Mouse (Mus musculus) Patski (cell line): ENCODE results near the gene Gm2663. TPM values are rescaled to one million over a fixed set of nuclear protein-coding genes. Genes with fewer than 3 reads are reported as not detected.
"Not testable (repeated sequence)": the region's sequence is repeated elsewhere in the genome, so short reads cannot be mapped to it uniquely, and the experiment has no call there.

Experiments
- ATAC-seq: fragments of 100-300 bp; one replicate; pipeline ENCODE4 v1.8.0; 2021
- CTCF ChIA-PET: fragments of 350-600 bp; sonication (Branson Sonifier 250); formaldehyde crosslinking; loops from one replicate; lab custom pipeline; 2022; ENCODE audit warnings: inconsistent platforms; lab: Charles Lee
- POLR2A ChIA-PET: fragments of 350-600 bp; sonication (Branson Sonifier 250); formaldehyde crosslinking; loops from one replicate; lab custom pipeline; 2022; ENCODE audit warnings: antibody characterized with exemption, inconsistent platforms; lab: Charles Lee
- DNase-seq: peaks from one replicate; pipeline ENCODE4 v3.0.0-alpha.2; 2011; ENCODE audit warnings: low read depth, low spot score
- H3K27me3 ChIP-seq: fragments of 371-371 bp; one replicate; pipeline ENCODE4 v1.5.1; 2021
- CTCF ChIP-seq: fragments of 100-300 bp; IDR thresholded peaks from one replicate; pipeline ENCODE4 v1.5.1; 2021
- in situ Hi-C: fragments of 300-500 bp; cut with MboI; formaldehyde crosslinking; loops from 3 replicates; pipeline ENCODE4 v1.11.1; 2018; ENCODE audit warnings: low pct_unique_long_range_greater_than_20kb, mixed read lengths
- polyA plus RNA-seq: library from polyadenylated mRNA; unstranded; gene quantifications from one replicate; pipeline ENCODE4 v1.2.3, GENCODE M21; 2021

Gm2663 gene
- polyA plus RNA-seq = not detected

DNA sequence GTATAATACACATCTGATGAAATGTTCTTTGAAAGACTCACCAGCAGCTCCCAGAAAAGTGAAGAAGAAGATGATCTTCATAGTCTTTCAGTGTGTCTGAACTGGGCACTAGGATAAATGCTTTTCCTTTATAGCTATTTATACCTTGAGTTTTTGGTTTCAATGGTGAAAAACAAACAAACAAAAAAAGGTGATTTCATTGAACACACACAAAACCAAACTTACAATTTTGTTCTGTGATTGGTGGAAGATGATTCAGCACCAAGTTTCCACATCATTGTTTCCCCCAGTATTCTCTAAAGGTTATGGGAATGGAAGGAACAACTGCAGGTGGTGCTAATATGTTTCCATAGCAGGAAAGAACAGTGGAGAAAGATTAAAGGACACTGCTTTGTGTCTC, at the start of gene Gm2663:
Gene Gm2663 (minus strand): TSS at position 101 of the 400 bp plus-strand sequence.
- ATAC-seq, in situ Hi-C loops, CTCF ChIA-PET, DNase-seq, POLR2A ChIA-PET: not testable (repeated sequence)
- H3K27me3 ChIP-seq = peaks cover 16% of the 10 kb centered on the region

- H3K27me3 ChIP-seq = peaks cover 5% of the 10 kb centered on the region
- TF ChIP-seq CTCF = no peak
- ChIA-PET POLR2A (no interaction called here), CTCF (interaction anchor here (1.3 kb wide), 1 partner anchor 33 kb away, joined by 4 read pairs; no protein-coding TSS in a partner anchor)
- in situ Hi-C loops = no loop called here
- no peak for DNase-seq
- ATAC-seq = no peak
Measured at GRCm38 (mm10) chr6:41048602-41049001, 49.3 kb upstream of the Gm2663 start.

GRCm38 (mm10) chr6:41047961-41048360, 48.7 kb upstream of the Gm2663 start:
- CTCF ChIA-PET = interaction anchor here (1.3 kb wide), 1 partner anchor 33 kb away, joined by 4 read pairs; no protein-coding TSS in a partner anchor
- ATAC-seq (peak; percentile 54), DNase-seq (no peak)
- peak; percentile 17 for TF ChIP-seq CTCF
- in situ Hi-C loops = no loop called here
- POLR2A ChIA-PET = no interaction called here
- peaks cover 5% of the 10 kb centered on the region for H3K27me3 ChIP-seq

DNA sequence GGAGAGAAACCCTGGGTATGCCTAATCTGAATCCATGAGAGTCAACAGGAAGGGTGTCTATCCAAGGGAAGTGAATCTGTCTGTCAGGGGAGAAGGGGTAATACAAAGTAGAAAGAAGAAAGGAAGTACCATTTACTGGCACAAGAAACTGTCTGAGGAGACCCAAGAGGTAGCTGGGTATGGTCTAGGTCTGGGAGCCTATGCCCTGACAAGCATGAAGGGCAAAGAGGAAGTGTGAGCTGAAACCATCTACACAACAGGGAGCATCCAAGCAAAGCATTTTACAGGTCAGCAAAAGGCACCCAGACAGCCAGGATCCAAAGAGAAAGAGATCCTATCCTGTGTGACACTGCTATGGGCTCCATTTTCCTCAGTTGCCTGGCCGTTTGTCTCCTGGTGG, 47.9 kb upstream of the Gm2663 start:
- no peak for DNase-seq
- ATAC-seq = no peak
- ChIA-PET POLR2A (no interaction called here), CTCF (interaction anchor here (1.3 kb wide), 1 partner anchor 32 kb away, joined by 4 read pairs; no protein-coding TSS in a partner anchor)
- TF ChIP-seq CTCF = no peak
- peaks cover 5% of the 10 kb centered on the region for H3K27me3 ChIP-seq
- in situ Hi-C loops = no loop called here

- CTCF ChIA-PET = no interaction called here
- peak; percentile 72 for TF ChIP-seq CTCF
- ATAC-seq (no peak), DNase-seq (no peak)
- POLR2A ChIA-PET = no interaction called here
- in situ Hi-C loops = no loop called here
- H3K27me3 ChIP-seq = peaks cover 5% of the 10 kb centered on the region
Measured at GRCm38 (mm10) chr6:41046553-41046952, 47.3 kb upstream of the Gm2663 start.

- ATAC-seq = no peak
- TF ChIP-seq CTCF = no peak
- POLR2A ChIA-PET = no interaction called here
- peaks cover 5% of the 10 kb centered on the region for H3K27me3 ChIP-seq
- CTCF ChIA-PET = no interaction called here
- DNase-seq = no peak
- in situ Hi-C loops = no loop called here
Measured at GRCm38 (mm10) chr6:41044753-41045152, 45.5 kb upstream of the Gm2663 start.

- POLR2A ChIA-PET = no interaction called here
- no peak for ATAC-seq
Measured at GRCm38 (mm10) chr6:41044314-41044713, 45.0 kb upstream of the Gm2663 start.

GRCm38 (mm10) chr6:41035409-41035808, 36.1 kb upstream of the Gm2663 start, which contains the start of gene 2210010C04Rik:
2210010C04Rik (minus strand) TSS chr6:41035509.
- no peak for TF ChIP-seq CTCF
- H3K27me3 ChIP-seq = no peaks in the 10 kb centered on the region
- no peak for DNase-seq
- in situ Hi-C loops = no loop called here
- no peak for ATAC-seq
- ChIA-PET CTCF (interaction anchor here (1.3 to 1.4 kb wide), 2 partner anchors 9 to 21 kb away, joined by 3 read pairs; no protein-coding TSS in a partner anchor), POLR2A (no interaction called here)

More at GRCm38 (mm10) chr6:41044314-41044713, 45.0 kb upstream of the Gm2663 start:
- CTCF ChIA-PET = interaction anchor here (1.4 to 1.8 kb wide), 2 partner anchors 13 to 17 kb away, joined by 3 to 4 read pairs; no protein-coding TSS in a partner anchor
- no peak for DNase-seq
- in situ Hi-C loops = no loop called here
- peaks cover 5% of the 10 kb centered on the region for H3K27me3 ChIP-seq
- TF ChIP-seq CTCF = no peak

DNA sequence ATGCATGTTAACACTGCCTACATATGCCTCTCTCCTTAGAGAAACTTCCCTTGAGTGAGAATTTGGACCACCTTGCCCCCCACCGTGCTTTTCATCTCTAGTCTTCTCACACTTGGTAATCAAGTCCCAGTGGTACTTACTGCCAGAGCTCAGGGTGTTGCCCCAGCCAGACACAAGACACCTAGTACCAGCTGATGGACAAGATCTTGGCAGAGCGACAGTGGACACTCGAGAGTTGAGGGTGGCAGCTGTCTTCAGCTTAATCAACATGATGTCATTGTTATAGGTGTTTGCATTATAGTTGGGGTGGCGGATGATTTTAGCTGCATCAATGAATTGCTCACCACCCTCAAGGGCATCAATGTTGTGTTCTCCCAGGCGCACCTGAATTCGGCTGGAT, 33.5 kb upstream of the Gm2663 start:
- in situ Hi-C loops = no loop called here
- CTCF ChIA-PET = no interaction called here
- no peaks in the 10 kb centered on the region for H3K27me3 ChIP-seq
- no peak for ATAC-seq
- POLR2A ChIA-PET = no interaction called here
- DNase-seq = no peak
- TF ChIP-seq CTCF = no peak

GRCm38 (mm10) chr6:41032231-41032630, 33.0 kb upstream of the Gm2663 start:
- ATAC-seq (no peak), DNase-seq (no peak)
- in situ Hi-C loops = no loop called here
- CTCF ChIA-PET = no interaction called here
- POLR2A ChIA-PET = no interaction called here
- no peaks in the 10 kb centered on the region for H3K27me3 ChIP-seq
- no peak for TF ChIP-seq CTCF

DNA sequence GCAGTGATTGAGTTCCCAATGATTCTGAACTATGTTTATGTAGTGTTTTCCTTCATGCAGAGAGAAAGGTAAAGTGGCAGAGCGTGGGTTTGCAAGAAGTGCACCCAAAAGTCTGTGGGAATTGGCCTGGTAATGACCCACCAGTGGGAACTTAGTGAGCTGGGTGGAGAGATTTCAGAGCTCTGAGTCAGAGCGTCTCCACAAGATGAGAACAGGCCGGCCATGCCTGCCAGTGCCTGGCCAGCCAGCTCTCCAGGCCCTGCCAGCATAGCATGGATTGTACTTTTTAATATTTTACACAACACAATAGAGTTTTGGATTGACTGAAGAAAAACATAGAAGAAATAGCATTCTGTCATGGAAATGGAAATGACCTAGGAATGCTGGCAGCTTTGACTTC, 31.5 kb upstream of the Gm2663 start:
- H3K27me3 ChIP-seq = no peaks in the 10 kb centered on the region
- in situ Hi-C loops = no loop called here
- no peak for TF ChIP-seq CTCF
- ChIA-PET CTCF (interaction anchor here (0.7 to 1.0 kb wide), 2 partner anchors 13 to 16 kb away, joined by 3 to 4 read pairs; no protein-coding TSS in a partner anchor), POLR2A (no interaction called here)
- DNase-seq (no peak), ATAC-seq (no peak)

DNA sequence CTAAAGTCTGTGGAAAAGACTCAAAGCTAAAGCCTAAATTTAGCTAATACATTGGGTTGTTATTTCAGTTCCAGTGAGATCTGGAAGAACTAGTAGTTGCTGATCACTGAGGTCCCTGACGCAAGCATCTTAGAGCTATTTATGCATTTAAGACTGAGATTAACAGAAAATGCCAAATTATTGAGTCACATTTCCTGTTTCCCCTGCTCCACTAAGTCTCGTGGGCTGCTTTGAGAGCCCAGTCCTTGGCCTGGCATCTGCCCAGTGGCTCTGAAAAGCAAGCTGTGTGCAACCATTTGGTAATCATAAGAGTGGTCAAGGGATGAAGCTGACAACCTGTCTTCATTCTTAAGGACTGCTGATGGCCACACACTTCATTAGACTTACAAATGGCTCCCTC, 27.8 kb upstream of the Gm2663 start:
- POLR2A ChIA-PET = no interaction called here
- ATAC-seq (peak; percentile 90), DNase-seq (peak; percentile 63)
- in situ Hi-C loops = no loop called here
- CTCF ChIA-PET = interaction anchor here (1.0 to 3.4 kb wide), 4 partner anchors 8 to 239 kb away, joined by 3 to 17 read pairs (median 3); partner anchors contain the start of gene 2210010C04Rik
- H3K27me3 ChIP-seq = no peaks in the 10 kb centered on the region
- TF ChIP-seq CTCF = no peak
